Mouse (Mus musculus) megakaryocyte, embryonic 14.5 days (primary cell): ENCODE data around the gene Ccnd3. TPM values are rescaled to one million over a fixed set of nuclear protein-coding genes. Genes with fewer than 3 reads are reported as not detected.

ENCODE experiments used
- H3K27me3 ChIP-seq: replicated peaks from 2 replicates; pipeline ENCODE3; 2012; ENCODE audit warnings: inconsistent platforms
- H3K36me3 ChIP-seq: replicated peaks from 2 replicates; pipeline ENCODE3; 2012; ENCODE audit warnings: low read length, inconsistent platforms, mixed read lengths
- H3K4me1 ChIP-seq: 2 replicates; pipeline ENCODE4 v1.6.1; 2012; ENCODE audit warnings: inconsistent platforms
- H3K4me3 ChIP-seq: replicated peaks from 2 replicates; pipeline ENCODE3; 2012; ENCODE audit warnings: moderate library complexity, mild to moderate bottlenecking, inconsistent platforms
- H3K9me3 ChIP-seq: 2 replicates; pipeline ENCODE4 v1.6.1; 2012; ENCODE audit warnings: inconsistent platforms
- FLI1 ChIP-seq: IDR thresholded peaks from 2 replicates; pipeline ENCODE4 v1.6.1; 2012; ENCODE audit warnings: low read length, inconsistent platforms, mixed read lengths
- GATA1 ChIP-seq: IDR thresholded peaks from 3 replicates; pipeline ENCODE4 v1.6.1; 2012; ENCODE audit warnings: mixed read lengths, low read length, inconsistent platforms, borderline replicate concordance
- polyA plus RNA-seq: library from polyadenylated mRNA; stranded (reverse); fragments of >175 nt; gene quantifications from 2 replicates; pipeline ENCODE4 v1.2.3, GENCODE M21; 2012; ENCODE audit warnings: low replicate concordance; ENCODE audit not compliant: insufficient read depth

The Ccnd3 gene
- polyA plus RNA-seq, 1 experiment, result 1,542 TPM

DNA sequence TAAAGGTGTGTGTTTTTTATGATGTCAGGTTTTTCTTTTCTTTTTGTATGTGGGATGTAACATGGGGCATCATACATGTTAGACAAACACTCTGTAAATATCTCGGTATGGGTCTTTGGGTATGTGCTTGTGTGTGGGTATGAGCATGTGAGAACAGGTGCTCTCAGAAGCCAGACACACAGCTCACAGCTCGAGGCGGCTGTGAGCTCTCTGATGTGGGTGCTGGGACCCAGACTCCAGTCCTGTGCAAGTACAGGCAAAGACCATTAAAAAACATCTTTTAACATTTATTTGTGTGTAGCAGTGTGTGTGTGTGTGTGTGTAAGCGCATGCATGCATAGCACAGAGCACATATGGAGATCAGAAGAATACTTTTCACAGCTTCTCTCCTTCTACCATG lies 34.3 kb downstream of the Ccnd3 start:
- Histone ChIP-seq H3K4me1 (peaks cover 62% of the 10 kb centered on the region), H3K4me3 (no peak overlapping the region), H3K9me3 (no peaks in the 10 kb centered on the region)

DNA sequence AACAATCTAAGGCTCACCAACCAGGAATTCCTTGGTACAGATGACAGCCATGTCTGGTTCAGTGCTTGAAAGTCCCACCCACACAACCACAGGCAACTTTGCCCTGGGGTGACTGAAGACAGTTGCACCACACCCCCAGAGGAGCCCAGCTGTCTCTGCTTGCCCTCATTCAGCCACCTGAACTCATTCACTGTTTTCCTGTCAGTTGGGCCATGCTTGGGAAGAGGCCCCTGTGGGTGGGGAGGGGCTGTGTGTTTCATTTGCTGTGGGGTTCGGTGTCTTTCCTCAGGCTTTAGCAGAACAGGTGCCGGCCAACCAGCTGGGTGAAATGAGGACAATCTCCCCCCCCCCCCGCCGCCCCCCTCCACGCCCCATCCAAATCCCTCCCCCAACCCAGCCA lies 37.2 kb downstream of the Ccnd3 start:
- H3K36me3 ChIP-seq, result peaks cover 57% of the 10 kb centered on the region
- no peaks in the 10 kb centered on the region for H3K27me3 ChIP-seq
- no peaks in the 10 kb centered on the region for H3K9me3 ChIP-seq
- TF ChIP-seq FLI1 (no peak), GATA1 (no peak)
- H3K4me1 ChIP-seq, result peaks cover 44% of the 10 kb centered on the region
- peak overlapping the region; percentile 75 for H3K4me3 ChIP-seq

More for the DNA sequence above, 34.3 kb downstream of the Ccnd3 start:
- TF ChIP-seq GATA1, result no peak
- TF ChIP-seq FLI1, result no peak
- H3K36me3 ChIP-seq, result peaks cover 59% of the 10 kb centered on the region
- no peaks in the 10 kb centered on the region for H3K27me3 ChIP-seq

DNA sequence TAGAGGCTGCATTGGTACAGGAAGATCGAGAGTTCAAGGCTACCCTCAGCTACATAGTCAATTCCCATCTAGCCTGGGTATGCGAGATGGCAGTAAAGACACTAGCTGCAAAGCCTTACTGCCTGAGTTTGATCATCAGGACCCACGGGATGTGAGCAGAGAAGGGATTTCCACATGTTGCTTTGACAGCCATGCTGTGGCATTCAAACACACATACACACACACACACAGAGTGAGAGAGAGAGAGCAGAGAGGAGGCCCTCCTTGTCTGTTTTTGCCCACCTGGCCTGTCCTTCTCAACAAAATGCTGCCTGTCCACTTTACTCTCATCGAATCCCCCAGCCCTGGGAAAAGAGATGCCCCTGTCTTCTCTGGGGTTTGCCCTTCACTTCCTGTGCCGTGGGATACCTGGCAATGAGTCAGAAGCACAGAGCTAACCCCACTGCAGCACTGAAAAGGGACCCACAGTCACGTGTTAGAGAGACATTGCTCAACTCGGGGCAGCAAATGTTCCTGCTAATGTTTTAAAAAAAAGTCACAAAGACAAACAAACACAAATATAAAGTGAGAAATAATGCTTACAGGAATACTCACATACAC lies 38.3 kb downstream of the Ccnd3 start:
- no peak for TF ChIP-seq FLI1
- no peak for TF ChIP-seq GATA1
- Histone ChIP-seq H3K9me3 (no peaks in the 10 kb centered on the region), H3K36me3 (peaks cover 52% of the 10 kb centered on the region), H3K27me3 (no peaks in the 10 kb centered on the region), H3K4me1 (peaks cover 42% of the 10 kb centered on the region), H3K4me3 (no peak overlapping the region)

DNA sequence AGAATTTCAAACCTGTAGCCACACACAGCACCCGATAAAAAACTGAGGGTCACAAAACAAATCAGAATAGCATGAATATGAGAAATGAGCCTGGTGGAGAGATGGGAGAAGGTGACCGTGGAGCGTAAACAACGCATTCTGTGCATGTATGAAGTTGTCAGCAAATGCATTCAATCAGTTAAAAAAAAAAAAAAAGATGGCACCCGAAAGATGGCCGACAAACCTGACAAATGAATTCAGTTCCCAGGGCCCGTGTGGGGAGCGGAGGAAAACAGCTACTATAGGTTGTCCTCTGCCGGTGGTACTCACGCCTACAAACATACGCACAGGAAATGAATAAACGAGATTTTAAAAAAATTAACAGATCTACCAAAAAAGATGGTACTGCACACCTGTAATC lies 40.3 kb downstream of the Ccnd3 start:
- peaks cover 48% of the 10 kb centered on the region for H3K36me3 ChIP-seq
- no peak overlapping the region for H3K4me3 ChIP-seq
- no peaks in the 10 kb centered on the region for H3K9me3 ChIP-seq
- TF ChIP-seq GATA1 (no peak), FLI1 (no peak)
- H3K4me1 ChIP-seq, result peaks cover 42% of the 10 kb centered on the region
- no peaks in the 10 kb centered on the region for H3K27me3 ChIP-seq

DNA sequence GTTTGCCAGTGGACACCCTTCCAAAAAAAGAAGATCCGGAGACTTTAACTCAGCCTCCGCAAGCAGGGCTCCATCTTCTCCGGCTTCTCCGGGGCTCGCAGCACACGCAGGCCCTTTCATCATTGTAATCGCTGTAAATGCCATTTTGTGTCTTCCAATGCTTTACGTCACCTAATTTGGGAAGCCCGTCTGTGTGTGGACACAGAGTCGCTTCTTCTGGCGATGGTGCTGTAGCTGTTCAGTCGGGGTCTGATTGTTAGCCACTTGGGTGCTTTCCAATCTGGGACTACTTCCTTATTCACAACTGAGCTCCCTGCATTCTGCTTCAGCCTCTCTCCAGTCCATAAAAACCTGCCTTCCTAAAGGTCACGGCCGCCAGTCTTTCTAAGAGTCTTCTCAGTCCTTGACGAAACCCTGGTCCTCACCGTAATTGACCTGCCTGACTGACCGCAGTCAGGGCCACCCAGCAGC lies 41.0 kb downstream of the Ccnd3 start:
- peaks cover 49% of the 10 kb centered on the region for H3K36me3 ChIP-seq
- TF ChIP-seq FLI1 (no peak), GATA1 (no peak)
- H3K4me3 ChIP-seq, result no peak overlapping the region
- H3K4me1 ChIP-seq, result peaks cover 42% of the 10 kb centered on the region
- H3K9me3 ChIP-seq, result no peaks in the 10 kb centered on the region
- no peaks in the 10 kb centered on the region for H3K27me3 ChIP-seq

DNA sequence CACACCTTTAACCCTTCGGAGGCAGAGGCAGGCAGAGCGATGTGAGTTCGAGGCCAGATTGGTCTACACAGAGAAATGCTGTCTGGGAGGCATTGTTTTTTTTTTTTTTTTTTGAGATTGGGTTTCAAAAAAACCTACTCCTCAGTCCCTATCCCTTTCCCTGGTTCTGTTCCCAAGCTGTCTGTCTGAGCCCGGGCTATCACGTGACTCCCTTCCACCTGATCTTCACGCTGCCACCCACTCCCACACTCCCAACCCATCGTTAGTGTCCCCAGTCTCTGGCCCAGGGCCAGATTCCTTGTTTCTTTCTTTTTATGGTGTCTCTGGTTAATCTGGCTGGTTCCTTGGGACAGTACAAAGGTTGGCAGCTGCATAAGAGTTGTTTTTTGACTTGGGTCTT lies 46.2 kb downstream of the Ccnd3 start:
- Histone ChIP-seq H3K27me3 (no peaks in the 10 kb centered on the region), H3K4me3 (no peak overlapping the region), H3K4me1 (peaks cover 33% of the 10 kb centered on the region), H3K36me3 (peaks cover 28% of the 10 kb centered on the region), H3K9me3 (no peaks in the 10 kb centered on the region)
- no peak for TF ChIP-seq GATA1
- no peak for TF ChIP-seq FLI1

DNA sequence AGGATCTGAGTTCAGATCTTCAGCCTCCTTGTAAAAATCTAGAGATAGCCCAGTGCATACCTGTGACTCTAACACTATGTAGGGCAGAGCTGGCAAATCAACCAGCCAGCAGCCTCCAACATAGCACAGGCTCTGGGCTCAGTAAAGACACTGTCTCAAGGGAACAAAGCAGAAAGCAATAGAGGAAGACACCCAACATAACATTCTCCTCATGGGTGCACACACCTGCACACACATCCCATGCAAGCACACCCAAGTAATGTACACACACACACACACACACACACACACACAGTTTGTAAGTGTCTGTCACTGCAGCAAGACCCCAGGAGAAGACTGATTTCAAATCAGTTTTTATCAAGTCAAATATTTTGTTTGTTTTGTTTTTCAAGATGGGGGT lies 48.1 kb downstream of the Ccnd3 start:
- no peak for TF ChIP-seq GATA1
- no peak for TF ChIP-seq FLI1
- H3K4me1 ChIP-seq, result peaks cover 52% of the 10 kb centered on the region
- H3K4me3 ChIP-seq, result no peak overlapping the region
- H3K36me3 ChIP-seq, result peaks cover 31% of the 10 kb centered on the region
- H3K9me3 ChIP-seq, result no peaks in the 10 kb centered on the region
- no peaks in the 10 kb centered on the region for H3K27me3 ChIP-seq

DNA sequence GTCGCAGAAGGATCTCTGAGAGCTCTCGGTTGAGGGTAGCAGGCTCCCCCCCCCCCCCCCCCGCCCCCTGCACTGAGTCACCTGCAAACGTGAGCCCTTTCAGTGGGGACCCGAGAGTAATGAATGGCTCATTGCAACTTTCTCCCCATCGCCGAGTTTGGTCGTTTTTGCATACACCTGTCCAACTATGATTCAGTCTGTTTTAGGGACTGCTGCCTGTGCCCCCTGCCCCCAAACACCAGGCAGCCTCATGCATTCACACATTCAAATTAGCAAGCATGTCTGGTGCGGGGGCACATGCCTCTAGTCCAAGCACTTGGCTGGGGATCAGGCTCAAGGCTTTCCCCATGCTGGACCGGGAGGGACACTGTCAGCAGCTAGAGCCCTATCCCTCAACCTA lies 49.8 kb downstream of the Ccnd3 start:
- peaks cover 41% of the 10 kb centered on the region for H3K36me3 ChIP-seq
- H3K9me3 ChIP-seq, result no peaks in the 10 kb centered on the region
- TF ChIP-seq FLI1 (no peak), GATA1 (no peak)
- H3K27me3 ChIP-seq, result no peaks in the 10 kb centered on the region
- H3K4me3 ChIP-seq, result no peak overlapping the region
- peaks cover 64% of the 10 kb centered on the region for H3K4me1 ChIP-seq

DNA sequence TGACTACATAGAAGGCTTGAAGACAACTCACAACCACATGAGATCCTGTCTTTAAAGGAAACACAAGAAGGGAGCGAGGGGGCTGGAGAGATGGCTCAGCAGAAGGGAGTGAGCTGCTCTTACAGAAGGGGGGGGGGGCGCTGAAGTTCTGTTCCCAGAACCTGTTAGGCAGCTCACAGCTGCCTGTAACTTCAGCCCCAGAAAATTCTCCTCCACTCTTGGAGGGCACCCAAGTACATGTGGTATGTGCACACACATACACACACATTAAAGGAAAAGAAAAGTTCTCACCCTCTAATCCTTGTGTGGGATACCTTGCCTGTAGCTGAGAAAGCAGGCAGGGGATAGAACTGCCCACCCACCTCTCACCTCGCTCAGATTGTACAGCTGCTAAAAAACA lies 52.3 kb downstream of the Ccnd3 start:
- peak overlapping the region; percentile 59 for H3K4me3 ChIP-seq
- H3K9me3 ChIP-seq, result no peaks in the 10 kb centered on the region
- H3K36me3 ChIP-seq, result peaks cover 39% of the 10 kb centered on the region
- H3K27me3 ChIP-seq, result no peaks in the 10 kb centered on the region
- H3K4me1 ChIP-seq, result peaks cover 82% of the 10 kb centered on the region
- no peak for TF ChIP-seq FLI1

DNA sequence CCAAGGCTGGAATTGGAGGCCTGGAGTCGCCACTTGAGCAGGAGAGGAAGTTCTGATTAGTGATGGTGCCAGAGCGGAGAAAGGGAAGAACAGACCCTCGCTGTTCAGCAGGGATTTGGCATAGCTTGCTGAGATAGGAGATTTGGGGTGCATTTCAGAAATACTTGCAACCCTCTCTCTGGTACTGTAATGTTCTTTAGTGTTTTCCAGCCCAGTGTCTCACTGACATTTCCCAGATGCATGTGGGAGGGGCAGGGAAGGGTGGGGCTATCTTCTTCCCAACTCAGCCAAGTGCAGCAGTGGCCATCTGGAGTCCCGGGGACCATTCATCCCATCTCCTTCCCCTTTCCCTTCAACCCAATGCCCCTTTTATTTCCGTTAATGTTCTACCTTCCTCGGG lies 54.9 kb downstream of the Ccnd3 start:
- no peaks in the 10 kb centered on the region for H3K9me3 ChIP-seq
- peaks cover 93% of the 10 kb centered on the region for H3K4me1 ChIP-seq
- TF ChIP-seq GATA1 (no peak), FLI1 (no peak)
- no peak overlapping the region for H3K4me3 ChIP-seq
- no peaks in the 10 kb centered on the region for H3K27me3 ChIP-seq
- peaks cover 43% of the 10 kb centered on the region for H3K36me3 ChIP-seq

DNA sequence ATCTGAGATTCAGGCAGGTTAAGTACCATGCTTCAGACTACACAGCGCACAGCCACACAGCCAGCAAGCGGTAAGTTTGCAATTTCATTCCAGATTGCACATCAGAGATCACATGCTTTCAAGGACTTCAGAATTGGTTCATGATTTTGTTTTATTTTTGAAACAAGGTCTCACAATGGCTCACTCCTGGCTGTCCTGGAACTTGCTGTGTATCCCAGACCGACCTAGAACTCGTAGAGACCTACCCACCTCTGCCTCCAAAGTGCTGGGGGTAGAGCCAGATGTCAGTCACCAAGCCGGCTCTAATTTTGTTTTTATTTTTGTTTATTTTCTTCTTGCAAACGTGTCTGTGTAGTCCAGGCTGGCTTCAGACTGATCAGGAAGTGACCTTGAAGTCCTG lies 58.0 kb downstream of the Ccnd3 start:
- peaks cover 92% of the 10 kb centered on the region for H3K4me1 ChIP-seq
- H3K4me3 ChIP-seq, result no peak overlapping the region
- H3K27me3 ChIP-seq, result no peaks in the 10 kb centered on the region
- TF ChIP-seq FLI1, result no peak
- no peak for TF ChIP-seq GATA1
- no peaks in the 10 kb centered on the region for H3K9me3 ChIP-seq
- H3K36me3 ChIP-seq, result peaks cover 47% of the 10 kb centered on the region
